Mouse (Mus musculus) forebrain, embryonic 15.5 days (tissue): ENCODE measurements around the gene Cpm. TPM values are rescaled to one million over a fixed set of nuclear protein-coding genes. Genes with fewer than 3 reads are reported as not detected.

Experiments used
- ATAC-seq: fragments of 200-750 bp; cut with Nextera tagmentation; replicated peaks from 2 replicates; pipeline ENCODE4 v1.8.0; 2017; ENCODE audit warnings: mild to moderate bottlenecking, moderate TSS enrichment, moderate library complexity
- H3K27ac ChIP-seq: fragments of 300-500 bp; sonication (generic); replicated peaks from 2 replicates; pipeline ENCODE4 v1.5.1; 2015; ENCODE audit warnings: mild to moderate bottlenecking, inconsistent platforms
- H3K27me3 ChIP-seq: fragments of 300-500 bp; sonication (generic); 2 replicates; pipeline ENCODE4 v1.6.1; 2015; ENCODE audit warnings: inconsistent platforms
- H3K36me3 ChIP-seq: fragments of 300-500 bp; sonication (generic); 2 replicates; pipeline ENCODE4 v1.6.1; 2015; ENCODE audit warnings: mild to moderate bottlenecking, inconsistent platforms
- H3K4me1 ChIP-seq: fragments of 300-500 bp; sonication (generic); 2 replicates; pipeline ENCODE4 v1.6.1; 2015; ENCODE audit warnings: inconsistent platforms
- H3K4me2 ChIP-seq: fragments of 300-500 bp; sonication (generic); replicated peaks from 2 replicates; pipeline ENCODE4 v1.6.1; 2015; ENCODE audit warnings: mild to moderate bottlenecking, inconsistent platforms
- H3K4me3 ChIP-seq: fragments of 300-500 bp; sonication (generic); 2 replicates; pipeline ENCODE4 v1.5.1; 2015; ENCODE audit warnings: mild to moderate bottlenecking, inconsistent platforms
- H3K9ac ChIP-seq: fragments of 300-500 bp; sonication (generic); replicated peaks from 2 replicates; pipeline ENCODE4 v1.6.1; 2015; ENCODE audit warnings: mild to moderate bottlenecking, inconsistent platforms
- H3K9me3 ChIP-seq: fragments of 300-500 bp; sonication (generic); 2 replicates; pipeline ENCODE4 v1.6.1; 2016; ENCODE audit warnings: inconsistent platforms
- WGBS: fragments of 180-500 bp; shearing (Covaris S2); methylation state at CpG from one replicate; pipeline ENCODE4 v1.1.7; 2015; ENCODE audit warnings: mixed read lengths; 5-methylcytosine and 5-hydroxymethylcytosine counted together
- polyA plus RNA-seq: library from polyadenylated mRNA; unstranded; fragments of >200 nt; fragmentation: Nextera tagmentation; extraction: Ambion mirVana; gene quantifications from 2 replicates; pipeline ENCODE4 v1.2.1, GENCODE M21; 2015

The Cpm gene
- polyA plus RNA-seq, 1 experiment from 2014 or later: 4.0 TPM

- Histone ChIP-seq H3K27me3 (no peaks in the 10 kb centered on the region), H3K9me3 (no peaks in the 10 kb centered on the region), H3K4me2 (no peak overlapping the region), H3K4me3 (no peak overlapping the region), H3K36me3 (no peaks in the 10 kb centered on the region), H3K27ac (no peak overlapping the region), H3K4me1 (peaks cover 12% of the 10 kb centered on the region), H3K9ac (no peak overlapping the region)
- ATAC-seq: no peak
- 73% methylated on average over 10 of the region's 10 CpGs for WGBS
These were observed 22.5 kb downstream of the Cpm start for GRCm38 (mm10) chr10:117651587-117652377.

DNA sequence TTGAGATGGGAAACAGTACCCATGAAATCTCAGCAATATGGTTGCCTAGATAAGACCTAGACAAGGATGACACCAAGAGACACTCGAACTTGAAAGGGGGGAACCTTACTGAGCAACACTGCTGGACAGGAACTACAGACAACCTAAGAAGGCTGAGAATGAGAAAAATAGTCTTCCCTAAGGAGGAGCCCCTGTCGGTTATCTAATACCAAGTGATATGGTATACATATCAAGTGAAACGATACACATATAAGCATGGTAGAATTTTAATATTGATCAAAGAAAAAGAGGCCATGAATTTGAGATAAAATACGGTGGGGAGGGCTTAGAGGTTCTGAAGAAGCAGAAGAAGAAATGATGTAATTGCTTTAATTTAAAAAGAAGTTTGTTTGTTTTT, 23.1 kb downstream of the Cpm start:
- Histone ChIP-seq H3K4me2 (no peak overlapping the region), H3K36me3 (no peaks in the 10 kb centered on the region), H3K9ac (no peak overlapping the region), H3K4me1 (peaks cover 7% of the 10 kb centered on the region), H3K27ac (no peak overlapping the region), H3K4me3 (no peak overlapping the region), H3K27me3 (no peaks in the 10 kb centered on the region), H3K9me3 (no peaks in the 10 kb centered on the region)
- no peak for ATAC-seq
- 89% methylated on average over 4 of the region's 4 CpGs for WGBS

DNA sequence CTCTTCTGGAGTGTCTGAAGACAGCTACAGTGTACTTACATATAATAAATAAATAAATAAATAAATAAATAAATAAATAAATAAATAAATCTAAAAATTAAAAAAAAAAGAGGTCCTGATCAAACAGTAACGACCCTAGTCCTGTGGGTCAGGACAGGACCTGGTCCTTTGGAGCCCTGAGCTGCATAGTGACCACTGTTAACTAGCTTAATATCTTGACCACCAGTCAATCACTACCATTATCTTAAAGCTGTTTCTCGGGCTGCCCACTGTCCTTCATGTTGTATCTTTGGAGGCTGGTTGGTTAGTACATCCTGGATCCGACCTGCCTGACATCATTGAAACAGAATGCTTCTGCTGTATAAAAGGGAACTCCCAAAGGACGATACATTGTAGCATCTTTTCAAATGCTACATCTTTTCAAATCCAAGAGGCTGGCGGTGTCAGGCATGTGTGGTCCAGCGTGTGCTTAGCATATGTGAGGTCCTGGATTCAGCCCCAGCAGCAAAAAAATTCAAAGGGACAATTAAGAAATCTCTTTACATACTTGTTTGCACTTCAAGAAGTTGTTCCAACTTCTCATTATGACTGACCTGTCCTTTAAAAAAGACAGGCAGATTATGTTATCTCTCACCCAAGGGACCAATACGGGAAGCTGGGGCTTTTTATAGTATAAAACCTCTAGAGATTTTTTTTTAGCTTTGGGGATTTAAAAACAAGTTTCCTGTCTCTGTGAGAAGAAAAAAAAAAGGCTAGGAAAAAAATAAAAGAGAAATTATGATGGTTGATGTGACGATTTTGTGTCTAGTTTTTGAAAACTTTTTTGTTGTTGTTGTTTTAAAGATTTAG, 23.9 kb downstream of the Cpm start:
- 80% methylated on average over 8 of the region's 8 CpGs for WGBS
- ATAC-seq: no peak
- Histone ChIP-seq H3K27me3 (no peaks in the 10 kb centered on the region), H3K9me3 (no peaks in the 10 kb centered on the region), H3K4me1 (no peaks in the 10 kb centered on the region), H3K27ac (no peak overlapping the region), H3K4me2 (no peak overlapping the region), H3K9ac (no peak overlapping the region), H3K4me3 (no peak overlapping the region), H3K36me3 (no peaks in the 10 kb centered on the region)

GRCm38 (mm10) chr10:117653779-117654173, 24.5 kb downstream of the Cpm start:
- no peak overlapping the region for H3K27ac ChIP-seq
- no peaks in the 10 kb centered on the region for H3K36me3 ChIP-seq
- ATAC-seq: no peak
- no peaks in the 10 kb centered on the region for H3K27me3 ChIP-seq
- no peaks in the 10 kb centered on the region for H3K4me1 ChIP-seq
- 93% methylated on average over 7 of the region's 7 CpGs for WGBS
- no peak overlapping the region for H3K4me2 ChIP-seq
- H3K9me3 ChIP-seq: no peaks in the 10 kb centered on the region
- no peak overlapping the region for H3K9ac ChIP-seq
- no peak overlapping the region for H3K4me3 ChIP-seq

GRCm38 (mm10) chr10:117654576-117655123, 25.4 kb downstream of the Cpm start:
- ATAC-seq: no peak
- WGBS: 78% methylated on average over 3 of the region's 3 CpGs

DNA sequence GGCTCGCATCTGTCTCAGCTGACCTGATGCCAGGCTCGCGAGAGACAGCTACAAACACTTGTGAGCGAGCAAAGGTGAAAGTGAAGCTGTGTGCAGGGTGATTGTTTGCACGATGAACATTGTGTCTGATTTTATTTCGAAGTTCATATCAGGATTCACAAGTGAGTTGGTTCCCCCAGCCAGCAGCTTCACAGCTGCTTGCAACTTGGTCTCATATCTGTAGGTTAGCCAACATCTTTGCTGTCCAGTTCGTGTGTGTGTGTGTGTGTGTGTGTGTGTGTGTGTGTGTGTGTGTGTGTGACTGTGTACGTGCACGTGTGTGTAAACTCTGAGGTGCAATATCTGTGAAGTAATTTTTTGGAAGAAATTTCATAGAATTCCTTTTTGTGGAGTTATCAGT, 26.2 kb downstream of the Cpm start:
- no peak overlapping the region for H3K4me3 ChIP-seq
- no peak overlapping the region for H3K4me2 ChIP-seq
- no peak overlapping the region for H3K27ac ChIP-seq
- H3K9ac ChIP-seq: no peak overlapping the region
- ATAC-seq: no peak
- H3K27me3 ChIP-seq: no peaks in the 10 kb centered on the region
- no peaks in the 10 kb centered on the region for H3K9me3 ChIP-seq
- H3K4me1 ChIP-seq: no peaks in the 10 kb centered on the region
- 86% methylated on average over 9 of the region's 9 CpGs for WGBS
- H3K36me3 ChIP-seq: no peaks in the 10 kb centered on the region

More at GRCm38 (mm10) chr10:117654576-117655123, 25.4 kb downstream of the Cpm start:
- H3K4me3 ChIP-seq: no peak overlapping the region
- H3K27ac ChIP-seq: no peak overlapping the region
- no peaks in the 10 kb centered on the region for H3K4me1 ChIP-seq
- H3K36me3 ChIP-seq: no peaks in the 10 kb centered on the region
- H3K9ac ChIP-seq: no peak overlapping the region
- no peaks in the 10 kb centered on the region for H3K27me3 ChIP-seq
- no peak overlapping the region for H3K4me2 ChIP-seq
- H3K9me3 ChIP-seq: no peaks in the 10 kb centered on the region

GRCm38 (mm10) chr10:117655908-117656661, 26.8 kb downstream of the Cpm start:
- no peaks in the 10 kb centered on the region for H3K4me1 ChIP-seq
- WGBS: 56% methylated on average over 7 of the region's 7 CpGs
- H3K4me3 ChIP-seq: no peak overlapping the region
- H3K4me2 ChIP-seq: no peak overlapping the region
- H3K27me3 ChIP-seq: no peaks in the 10 kb centered on the region
- no peaks in the 10 kb centered on the region for H3K36me3 ChIP-seq
- no peak overlapping the region for H3K9ac ChIP-seq
- H3K9me3 ChIP-seq: no peaks in the 10 kb centered on the region
- H3K27ac ChIP-seq: no peak overlapping the region
- ATAC-seq: no peak

DNA sequence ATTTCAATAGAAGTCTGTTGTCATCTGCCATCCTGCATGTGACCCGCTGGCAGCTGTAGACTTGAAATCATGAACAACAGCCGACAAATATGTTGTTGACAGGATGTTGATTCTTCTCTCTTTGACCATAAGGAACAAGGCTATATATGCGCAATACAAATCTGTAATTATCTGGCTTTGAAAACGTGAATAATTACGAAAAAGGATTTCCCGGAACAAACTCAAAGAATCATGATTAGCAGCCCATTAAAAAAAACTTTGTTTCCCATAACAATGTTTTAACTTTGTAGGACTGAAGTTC, 27.3 kb downstream of the Cpm start:
- H3K4me1 ChIP-seq: no peaks in the 10 kb centered on the region
- H3K4me2 ChIP-seq: no peak overlapping the region
- no peaks in the 10 kb centered on the region for H3K9me3 ChIP-seq
- no peak overlapping the region for H3K9ac ChIP-seq
- no peak overlapping the region for H3K27ac ChIP-seq
- WGBS: 84% methylated on average over 6 of the region's 6 CpGs
- no peaks in the 10 kb centered on the region for H3K36me3 ChIP-seq
- H3K4me3 ChIP-seq: no peak overlapping the region
- no peaks in the 10 kb centered on the region for H3K27me3 ChIP-seq
- no peak for ATAC-seq

GRCm38 (mm10) chr10:117656985-117657658, 27.8 kb downstream of the Cpm start:
- H3K4me2 ChIP-seq: no peak overlapping the region
- 73% methylated on average over 7 of the region's 7 CpGs for WGBS

GRCm38 (mm10) chr10:117657659-117658306, 28.5 kb downstream of the Cpm start:
- Histone ChIP-seq H3K4me3 (no peak overlapping the region), H3K36me3 (no peaks in the 10 kb centered on the region), H3K27me3 (no peaks in the 10 kb centered on the region), H3K9ac (no peak overlapping the region), H3K4me2 (no peak overlapping the region), H3K27ac (no peak overlapping the region), H3K4me1 (no peaks in the 10 kb centered on the region), H3K9me3 (no peaks in the 10 kb centered on the region)
- 75% methylated on average over 3 of the region's 3 CpGs for WGBS
- ATAC-seq: no peak

More at GRCm38 (mm10) chr10:117656985-117657658, 27.8 kb downstream of the Cpm start:
- no peak overlapping the region for H3K27ac ChIP-seq
- no peak overlapping the region for H3K9ac ChIP-seq
- no peaks in the 10 kb centered on the region for H3K27me3 ChIP-seq
- no peak for ATAC-seq
- H3K4me1 ChIP-seq: no peaks in the 10 kb centered on the region
- no peak overlapping the region for H3K4me3 ChIP-seq
- H3K9me3 ChIP-seq: no peaks in the 10 kb centered on the region
- no peaks in the 10 kb centered on the region for H3K36me3 ChIP-seq
